ENCODE assay signal across 8 mouse cellular contexts in the genomic region with DNA sequence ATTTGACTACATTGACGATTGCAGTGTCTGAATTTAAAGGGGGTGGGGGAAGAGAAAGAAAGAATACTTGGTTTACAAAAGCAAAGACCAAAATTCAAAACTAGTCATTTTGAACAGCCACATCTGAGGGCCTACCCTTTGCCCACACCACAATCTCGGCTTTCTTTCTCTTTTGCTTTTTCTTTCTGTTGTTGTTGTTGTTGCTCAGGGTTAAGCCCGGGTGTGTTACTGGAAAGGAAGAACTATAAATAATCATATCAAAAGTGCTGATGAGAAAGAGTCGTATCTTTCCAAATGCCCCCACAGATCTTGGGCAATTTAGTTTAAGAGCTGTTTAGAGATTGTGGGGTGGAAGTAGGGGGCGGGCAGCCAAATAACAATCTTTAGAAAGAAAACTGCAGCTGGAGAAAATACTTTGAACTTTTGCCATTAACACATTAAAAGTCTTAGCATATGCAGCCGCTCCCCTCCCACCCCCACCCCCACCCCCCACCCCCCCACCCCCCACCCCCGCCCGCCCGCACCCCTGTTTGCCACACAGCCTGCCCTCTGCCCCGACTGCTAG. TPM values are rescaled to one million over a fixed set of nuclear protein-coding genes. Genes with fewer than 3 reads are reported as not detected.
DNase-seq lines count a peak whose midpoint lies in the region; ATAC-seq lines count a peak whose summit lies in the region.

No protein-coding gene starts in this region.

- intact Hi-C loops in heart, postnatal 14 days (cut with DNase I), result no loop called here

- DNase-seq in heart, postnatal 14 days, result no peak
- DNase-seq in midbrain, embryonic 14.5 days, result no peak
- DNase-seq in natural killer cell, adult 2 months (ENCODE audit: low spot score in 2 of 2), result no peak
- no peak for DNase-seq in spleen, adult 18-20 months

- peaks cover 7% of the 10 kb centered on the region; the same call in 1 of the 2 replicates for H3K36me3 ChIP-seq in heart, embryonic 15.5 days
- H3K36me3 ChIP-seq in hindbrain, embryonic 15.5 days, result peaks cover 6% of the 10 kb centered on the region
- H3K36me3 ChIP-seq in midbrain, embryonic 14.5 days (ENCODE audit: control insufficient read depth, insufficient read depth, low read length), result peaks cover 20% of the 10 kb centered on the region

- H3K4me1 ChIP-seq in heart, embryonic 15.5 days (replicated peaks), result peaks cover 99% of the 10 kb centered on the region
- H3K4me1 ChIP-seq in hindbrain, embryonic 15.5 days (replicated peaks), result peaks cover 98% of the 10 kb centered on the region
- H3K4me1 ChIP-seq in midbrain, embryonic 14.5 days (ENCODE audit: control insufficient read depth, insufficient read depth, low read length), result peaks cover 97% of the 10 kb centered on the region

- H3K9ac ChIP-seq in heart, embryonic 15.5 days, result no peak overlapping the region
- peak overlapping the region; percentile 34 for H3K9ac ChIP-seq in hindbrain, embryonic 15.5 days
- H3K9ac ChIP-seq in midbrain, embryonic 14.5 days (replicated peaks; ENCODE audit: low read length), result peak overlapping the region; percentile 46; the same call in 1 of the 2 replicates

- H3K9me3 ChIP-seq in heart, embryonic 15.5 days (replicated peaks), result no peaks in the 10 kb centered on the region
- H3K9me3 ChIP-seq in hindbrain, embryonic 15.5 days, result no peaks in the 10 kb centered on the region
- H3K9me3 ChIP-seq in midbrain, embryonic 14.5 days (ENCODE audit: control insufficient read depth, low read length), result no peaks in the 10 kb centered on the region

- no peak for ATAC-seq in heart, embryonic 15.5 days (replicated peaks; ENCODE audit: insufficient number of reproducible peaks, insufficient read depth, low FRiP score, low read depth)
- peak; percentile 92 for ATAC-seq in activated CD4-positive, CD25-positive, alpha-beta regulatory T cell, adult 4 months
- ATAC-seq in hindbrain, embryonic 15.5 days (ENCODE audit: low FRiP score, low read depth), result no peak
- ATAC-seq in midbrain, embryonic 14.5 days (ENCODE audit: low FRiP score, low TSS enrichment), result no peak
- ATAC-seq in megakaryocyte-erythroid progenitor cell, adult 5-6 weeks (replicated peaks; ENCODE audit: low FRiP score, low TSS enrichment, poor library complexity, severe bottlenecking), result no peak

- peak overlapping the region; percentile 16; the same call in 1 of the 2 replicates for H3K4me2 ChIP-seq in heart, embryonic 15.5 days
- peak overlapping the region; percentile 73 for H3K4me2 ChIP-seq in hindbrain, embryonic 15.5 days
- H3K4me2 ChIP-seq in midbrain, embryonic 14.5 days (ENCODE audit: low read length), result peak overlapping the region; percentile 81

- no peaks in the 10 kb centered on the region for H3K27me3 ChIP-seq in heart, embryonic 15.5 days
- H3K27me3 ChIP-seq in hindbrain, embryonic 15.5 days, result no peaks in the 10 kb centered on the region
- H3K27me3 ChIP-seq in midbrain, embryonic 14.5 days (ENCODE audit: control insufficient read depth, insufficient read depth, low read length), result no peaks in the 10 kb centered on the region

- no peak overlapping the region for H3K4me3 ChIP-seq in heart, embryonic 15.5 days
- H3K4me3 ChIP-seq in hindbrain, embryonic 15.5 days, result peak overlapping the region; percentile 37
- peak overlapping the region; percentile 35 for H3K4me3 ChIP-seq in midbrain, embryonic 14.5 days (replicated peaks; ENCODE audit: low read depth, low read length)

- H3K27ac ChIP-seq in heart, embryonic 15.5 days, result peak overlapping the region; percentile 54
- H3K27ac ChIP-seq in hindbrain, embryonic 15.5 days (replicated peaks), result peak overlapping the region; percentile 100
- peak overlapping the region; percentile 92 for H3K27ac ChIP-seq in midbrain, embryonic 14.5 days (replicated peaks; ENCODE audit: low read depth, low read length)

- WGBS in heart, embryonic 15.5 days, result 27% methylated on average over 10 of the region's 10 CpGs
- 12% methylated on average over 10 of the region's 10 CpGs for WGBS in hindbrain, embryonic 15.5 days
- WGBS in midbrain, embryonic 14.5 days, result 12% methylated on average over 10 of the region's 10 CpGs

RNA-seq across cellular contexts. Expression of a gene that starts 20.7 kb away (rescaled TPM):
- polyA plus RNA-seq in heart, embryonic 15.5 days (2015; fragmentation: Nextera tagmentation; extraction: Ambion mirVana), result 39.1 and 40.7 TPM in 2 replicates
- total RNA-seq in heart, postnatal 14 days (2021), result 10 to 100 TPM; 52.0 to 52.5 TPM
- 10 to 100 TPM; 41.1 to 48.5 TPM for polyA plus RNA-seq in activated CD4-positive, CD25-positive, alpha-beta regulatory T cell, adult 4 months (2017; shearing (Covaris generic))
- polyA plus RNA-seq in hindbrain, embryonic 15.5 days (2015; fragmentation: Nextera tagmentation; extraction: Ambion mirVana), result 71.8 and 79.2 TPM in 2 replicates
- 64.4 and 67.8 TPM in 2 replicates for polyA plus RNA-seq in midbrain, embryonic 14.5 days (2014; fragmentation: Nextera tagmentation; extraction: Ambion mirVana)
- 70.9 and 80.1 TPM in 2 replicates for total RNA-seq in megakaryocyte-erythroid progenitor cell, adult 5-6 weeks (2014; fragmentation: Nextera tagmentation)
- total RNA-seq in megakaryocyte-erythroid progenitor cell, adult 5-6 weeks (2017), result 27.2 and 42.9 TPM in 2 replicates

Comparison
In these comparisons a context has a peak if more than half of its experiments do, and no peak if none do; other contexts are left out.
1. H3K4me2 ChIP-seq: peak in every context shown above with its lines; median percentile 81 in midbrain, embryonic 14.5 days; 73 in hindbrain, embryonic 15.5 days; 16 in heart, embryonic 15.5 days.